Mouse (Mus musculus): ENCODE measurements around the gene Pdgfb. TPM values are rescaled to one million over a fixed set of nuclear protein-coding genes. Genes with fewer than 3 reads are reported as not detected.

The Pdgfb gene
- polyA plus RNA-seq, 1 experiment from 2014 or later: 7.0 TPM

DNA sequence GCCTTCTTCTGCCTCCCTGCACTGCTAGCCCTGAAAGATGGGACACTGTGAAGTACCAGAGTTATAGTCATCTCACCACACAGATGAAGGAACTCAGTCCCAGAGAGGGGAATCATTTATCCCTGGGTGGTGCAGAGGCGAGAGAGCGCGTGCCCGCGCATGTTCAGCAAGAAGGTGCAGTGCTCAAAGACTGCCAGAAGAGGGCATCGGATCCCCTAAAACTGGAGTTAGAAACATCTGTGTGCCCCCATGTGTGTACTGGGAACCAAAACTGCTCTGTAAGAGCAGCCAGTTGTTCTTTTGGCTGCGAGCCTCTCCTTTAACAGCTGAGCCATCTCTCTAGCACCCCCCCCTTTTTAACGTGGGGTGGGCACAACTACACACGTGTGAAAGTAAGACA, 68.0 kb downstream of the Pdgfb start:
- Histone ChIP-seq H3K4me2 (ENCODE audit: low read depth, low read length) (no peak overlapping the region), H3K27me3 (replicated peaks; ENCODE audit: control insufficient read depth, insufficient read depth, low read length) (no peaks in the 10 kb centered on the region), H3K4me3 (ENCODE audit: low read length) (no peak overlapping the region), H3K27ac (ENCODE audit: low read length) (no peak overlapping the region), H3K36me3 (ENCODE audit: control insufficient read depth, insufficient read depth, low read length) (no peaks in the 10 kb centered on the region), H3K9ac (ENCODE audit: low read depth, low read length) (no peak overlapping the region), H3K9me3 (ENCODE audit: control insufficient read depth, low read length) (no peaks in the 10 kb centered on the region), H3K4me1 (ENCODE audit: control insufficient read depth, insufficient read depth, low read length) (peaks cover 25% of the 10 kb centered on the region)
- WGBS: 64% methylated on average over 9 of the region's 9 CpGs
- ATAC-seq: no peak

GRCm38 (mm10) chr15:79946022-79946421, 68.8 kb downstream of the Pdgfb start:
- H3K4me3 ChIP-seq (ENCODE audit: low read length): no peak overlapping the region
- H3K27me3 ChIP-seq (replicated peaks; ENCODE audit: control insufficient read depth, insufficient read depth, low read length): no peaks in the 10 kb centered on the region
- H3K9me3 ChIP-seq (ENCODE audit: control insufficient read depth, low read length): no peaks in the 10 kb centered on the region
- H3K9ac ChIP-seq (ENCODE audit: low read depth, low read length): no peak overlapping the region
- ATAC-seq: peak; percentile 84
- WGBS: 13% methylated on average over 4 of the region's 4 CpGs
- peaks cover 18% of the 10 kb centered on the region for H3K4me1 ChIP-seq (ENCODE audit: control insufficient read depth, insufficient read depth, low read length)
- no peak overlapping the region for H3K27ac ChIP-seq (ENCODE audit: low read length)
- H3K4me2 ChIP-seq (ENCODE audit: low read depth, low read length): no peak overlapping the region
- H3K36me3 ChIP-seq (ENCODE audit: control insufficient read depth, insufficient read depth, low read length): no peaks in the 10 kb centered on the region

Small RNAs within 50 kb of the gene (microRNA-seq; reads per million reads assigned to microRNA genes)
- gene Mir7213: 1.1 reads per million

Other genes with a start within 250 kb of the Pdgfb start
- 38.8 and 43.0 TPM in 2 replicates for gene Dnal4, start 237.1 kb downstream of the Pdgfb start, polyA plus RNA-seq (2015; fragmentation: Nextera tagmentation; extraction: Ambion mirVana)
- gene Nptxr, start 210.2 kb downstream of the Pdgfb start, polyA plus RNA-seq (2015; fragmentation: Nextera tagmentation; extraction: Ambion mirVana): 1.3 and 1.8 TPM in 2 replicates
- not detected in 2 replicates for gene Npcd, start 180.7 kb downstream of the Pdgfb start, polyA plus RNA-seq (2015; fragmentation: Nextera tagmentation; extraction: Ambion mirVana)
- 31.4 and 31.6 TPM in 2 replicates for gene Cbx6, start 180.3 kb downstream of the Pdgfb start, polyA plus RNA-seq (2015; fragmentation: Nextera tagmentation; extraction: Ambion mirVana)
- gene Apobec3, start 123.3 kb downstream of the Pdgfb start, polyA plus RNA-seq (2015; fragmentation: Nextera tagmentation; extraction: Ambion mirVana): 12.9 and 16.2 TPM in 2 replicates
- gene Cbx7, start 43.9 kb downstream of the Pdgfb start, polyA plus RNA-seq (2015; fragmentation: Nextera tagmentation; extraction: Ambion mirVana): 3.7 and 4.8 TPM in 2 replicates
- 15.2 and 16.0 TPM in 2 replicates for gene Syngr1, start 76.4 kb upstream of the Pdgfb start, polyA plus RNA-seq (2015; fragmentation: Nextera tagmentation; extraction: Ambion mirVana)
- 1,018 and 1,133 TPM in 2 replicates for gene Rpl3, start 76.9 kb upstream of the Pdgfb start, polyA plus RNA-seq (2015; fragmentation: Nextera tagmentation; extraction: Ambion mirVana)
- 28.2 and 29.6 TPM in 2 replicates for gene Tab1, start 118.2 kb upstream of the Pdgfb start, polyA plus RNA-seq (2015; fragmentation: Nextera tagmentation; extraction: Ambion mirVana)
- 14.8 and 19.7 TPM in 2 replicates for gene Mgat3, start 158.7 kb upstream of the Pdgfb start, polyA plus RNA-seq (2015; fragmentation: Nextera tagmentation; extraction: Ambion mirVana)
- 26.0 and 29.1 TPM in 2 replicates for gene Mief1, start 219.0 kb upstream of the Pdgfb start, polyA plus RNA-seq (2015; fragmentation: Nextera tagmentation; extraction: Ambion mirVana)
- 4.1 TPM in 1 of 2 replicates, not detected in the other for gene AC140267.1, start 220.9 kb upstream of the Pdgfb start, polyA plus RNA-seq (2015; fragmentation: Nextera tagmentation; extraction: Ambion mirVana)
- gene Atf4, start 240.2 kb upstream of the Pdgfb start, polyA plus RNA-seq (2015; fragmentation: Nextera tagmentation; extraction: Ambion mirVana): 141 and 160 TPM in 2 replicates
- 43.0 and 47.8 TPM in 2 replicates for gene Rps19bp1, start 249.3 kb upstream of the Pdgfb start, polyA plus RNA-seq (2015; fragmentation: Nextera tagmentation; extraction: Ambion mirVana)